ENCODE assay signal across 18 mouse cellular contexts in genomic region chr13:36490612-36491011, GRCm38 (mm10).
DNase-seq lines count a peak whose midpoint lies in the region; ATAC-seq and TF ChIP-seq lines count a peak whose summit lies in the region.
"Had no signal": no experiment of that assay in that cellular context is flagged by ENCODE, and none has a peak within 500 bp of the region (broad histone marks: within the 10 kb centered on the region; RNA-seq: fewer than 3 reads in every experiment).

No protein-coding gene starts in this region.

- no peaks in the 10 kb centered on the region for H3K9me3 ChIP-seq in kidney, embryonic 16.5 days (ENCODE audit: low read length)
- H3K9me3 ChIP-seq in lung, embryonic 14.5 days (ENCODE audit: low read depth, low read length), result no peaks in the 10 kb centered on the region
- no peaks in the 10 kb centered on the region for H3K9me3 ChIP-seq in limb, embryonic 14.5 days (ENCODE audit: control insufficient read depth, low read length)
- H3K9me3 ChIP-seq: embryonic facial prominence, embryonic 12.5 days; forebrain, embryonic 13.5 days; G1E had no signal

- ATAC-seq in frontal cortex, adult (ENCODE audit: low TSS enrichment), result peak; percentile 20; the same call in 1 of the 2 replicates
- peak; percentile 46; the same call in 1 of the 2 replicates for ATAC-seq in kidney, embryonic 16.5 days (ENCODE audit: low FRiP score, low TSS enrichment)
- ATAC-seq in lung, embryonic 14.5 days (ENCODE audit: insufficient read depth), result no peak
- ATAC-seq in limb, embryonic 14.5 days (ENCODE audit: low FRiP score, low read depth), result no peak
- ATAC-seq: forebrain, embryonic 13.5 days had no signal

- no peak overlapping the region for H3K4me2 ChIP-seq in kidney, embryonic 16.5 days (replicated peaks; ENCODE audit: low read depth, low read length)
- no peak overlapping the region for H3K4me2 ChIP-seq in lung, embryonic 14.5 days
- H3K4me2 ChIP-seq in limb, embryonic 14.5 days (replicated peaks; ENCODE audit: low read depth, low read length, severe bottlenecking), result no peak overlapping the region
- H3K4me2 ChIP-seq: embryonic facial prominence, embryonic 12.5 days; forebrain, embryonic 13.5 days had no signal

- H3K27ac ChIP-seq in kidney, embryonic 16.5 days (ENCODE audit: low read length), result no peak overlapping the region
- H3K27ac ChIP-seq in lung, embryonic 14.5 days (ENCODE audit: low read depth), result no peak overlapping the region
- no peak overlapping the region for H3K27ac ChIP-seq in limb, embryonic 14.5 days (replicated peaks; ENCODE audit: low read depth, low read length)
- no peak overlapping the region for H3K27ac ChIP-seq in heart, adult 2 months
- H3K27ac ChIP-seq: embryonic facial prominence, embryonic 12.5 days; forebrain, embryonic 13.5 days had no signal

- no peak for TF ChIP-seq CTCF in lung, embryonic 14.5 days (IDR thresholded peaks at IDR 0.05; ENCODE audit: low read depth)
- TF ChIP-seq CTCF in heart, adult 2 months (IDR thresholded peaks at IDR 0.05), result no peak

- no peaks in the 10 kb centered on the region for H3K36me3 ChIP-seq in kidney, embryonic 16.5 days (ENCODE audit: insufficient read depth, low read length)
- no peaks in the 10 kb centered on the region for H3K36me3 ChIP-seq in lung, embryonic 14.5 days (ENCODE audit: insufficient read depth)
- no peaks in the 10 kb centered on the region for H3K36me3 ChIP-seq in limb, embryonic 14.5 days (ENCODE audit: control insufficient read depth, insufficient read depth, low read length)
- H3K36me3 ChIP-seq in heart, adult 2 months (ENCODE audit: control insufficient read depth, insufficient read depth, low read length), result peaks cover 1% of the 10 kb centered on the region; the same call in 1 of the 2 replicates
- H3K36me3 ChIP-seq: embryonic facial prominence, embryonic 12.5 days had no signal

- no peaks in the 10 kb centered on the region for H3K27me3 ChIP-seq in kidney, embryonic 16.5 days (ENCODE audit: insufficient read depth, low read length)
- H3K27me3 ChIP-seq in lung, embryonic 14.5 days (ENCODE audit: insufficient read depth, low read length), result no peaks in the 10 kb centered on the region
- no peaks in the 10 kb centered on the region for H3K27me3 ChIP-seq in limb, embryonic 14.5 days (ENCODE audit: control insufficient read depth, insufficient read depth, low read length)
- H3K27me3 ChIP-seq in heart, adult 2 months (ENCODE audit: control insufficient read depth, insufficient read depth, low read length), result no peaks in the 10 kb centered on the region
- H3K27me3 ChIP-seq: embryonic facial prominence, embryonic 12.5 days; forebrain, embryonic 13.5 days; megakaryocyte, embryonic 14.5 days had no signal

- no peak overlapping the region for H3K4me3 ChIP-seq in kidney, embryonic 16.5 days (ENCODE audit: low read length)
- no peak overlapping the region for H3K4me3 ChIP-seq in lung, embryonic 14.5 days (ENCODE audit: low read depth, low read length)
- H3K4me3 ChIP-seq in limb, embryonic 14.5 days (replicated peaks; ENCODE audit: low read length), result no peak overlapping the region
- H3K4me3 ChIP-seq in heart, adult 2 months, result no peak overlapping the region
- H3K4me3 ChIP-seq: embryonic facial prominence, embryonic 12.5 days; forebrain, embryonic 13.5 days; megakaryocyte, embryonic 14.5 days had no signal

- TF ChIP-seq POLR2A in limb, embryonic 14.5 days (IDR thresholded peaks at IDR 0.05; ENCODE audit: borderline replicate concordance, extremely low read depth, insufficient read depth, insufficient read length), result no peak
- TF ChIP-seq POLR2A in heart, adult 2 months (IDR thresholded peaks at IDR 0.05; ENCODE audit: insufficient read depth, low read depth, low read length), result no peak

- intact Hi-C loops in heart, adult 2 months (cut with DNase I), result no loop called here

- 61% methylated on average over 7 of the region's 7 CpGs for WGBS in kidney, embryonic 16.5 days
- 48% methylated on average over 7 of the region's 7 CpGs for WGBS in lung, embryonic 14.5 days
- 53% methylated on average over 7 of the region's 7 CpGs for WGBS in limb, embryonic 14.5 days
- WGBS in heart, adult 2 months, result 50% methylated on average over 7 of the region's 7 CpGs

- no peaks in the 10 kb centered on the region for H3K4me1 ChIP-seq in kidney, embryonic 16.5 days (ENCODE audit: insufficient read depth, low read length)
- no peaks in the 10 kb centered on the region for H3K4me1 ChIP-seq in lung, embryonic 14.5 days (ENCODE audit: insufficient read depth)
- H3K4me1 ChIP-seq in limb, embryonic 14.5 days (ENCODE audit: control insufficient read depth, insufficient read depth, low read length), result no peaks in the 10 kb centered on the region
- peaks cover 3% of the 10 kb centered on the region; the same call in 1 of the 2 replicates for H3K4me1 ChIP-seq in heart, adult 2 months (ENCODE audit: control insufficient read depth, insufficient read depth, low read length)

- no peaks in the 10 kb centered on the region for H3K79me2 ChIP-seq in heart, adult 2 months (replicated peaks; ENCODE audit: control insufficient read depth, insufficient read depth, low read length)

- no peak for TF ChIP-seq EP300 in heart, adult 2 months (IDR thresholded peaks at IDR 0.05; ENCODE audit: insufficient read depth, low read depth, low read length)

- no peak overlapping the region for H3K9ac ChIP-seq in kidney, embryonic 16.5 days (replicated peaks; ENCODE audit: low read length)
- no peak overlapping the region for H3K9ac ChIP-seq in lung, embryonic 14.5 days
- no peak overlapping the region for H3K9ac ChIP-seq in limb, embryonic 14.5 days (ENCODE audit: low read depth, low read length, severe bottlenecking)
- H3K9ac ChIP-seq in heart, adult 2 months (ENCODE audit: low read depth, low read length), result no peak overlapping the region
- H3K9ac ChIP-seq: embryonic facial prominence, embryonic 12.5 days; forebrain, embryonic 13.5 days had no signal

- no peak for DNase-seq in frontal cortex, postnatal 14 days (ENCODE audit: low spot score in 2 of 2)
- DNase-seq in kidney, adult 11 months, result no peak
- peak; percentile 32 for DNase-seq in lung, embryonic 14.5 days
- no peak for DNase-seq in lung, postnatal 36 days
- DNase-seq in limb, embryonic 14.5 days (ENCODE audit: low spot score), result peak; percentile 3
- no peak for DNase-seq in heart, adult 2 months
- DNase-seq: adrenal gland, postnatal 10 days; heart, adult 11 months; heart, postnatal 10 days; kidney, adult 18-20 months; lung, adult 2 months; right cerebral cortex, postnatal 14 days had no signal

Comparison
In these comparisons a context has a peak if more than half of its experiments do, and no peak if none do; other contexts are left out.
1. DNase-seq: peak in lung, embryonic 14.5 days (single experiment) and limb, embryonic 14.5 days (single experiment); none in frontal cortex, postnatal 14 days (0 of 2), kidney, adult 11 months (single experiment), lung, postnatal 36 days (single experiment) and heart, adult 2 months (0 of 2).
2. ATAC-seq: peak in frontal cortex, adult (single experiment) and kidney, embryonic 16.5 days (single experiment); none in lung, embryonic 14.5 days (single experiment) and limb, embryonic 14.5 days (single experiment).